Mouse (Mus musculus) layer of hippocampus, adult 2 months (tissue): ENCODE results near the gene Gcg. TPM values are rescaled to one million over a fixed set of nuclear protein-coding genes. Genes with fewer than 3 reads are reported as not detected.

Experiments used
- DNase-seq, 2 experiments: peaks; one replicate each; pipeline ENCODE4 v3.0.0; 2022; ENCODE audit warnings: low spot score in 2 of 2
- H3K27ac ChIP-seq: fragments of 200-600 bp; 2 replicates; pipeline ENCODE4 v1.8.1; 2022
- H3K4me3 ChIP-seq: fragments of 200-600 bp; 2 replicates; pipeline ENCODE4 v1.8.1; 2022; ENCODE audit warnings: mild to moderate bottlenecking
- CTCF ChIP-seq: fragments of 200-600 bp; conservative IDR thresholded peaks from 2 replicates; pipeline ENCODE4 v1.8.1; 2022; ENCODE audit warnings: antibody characterized with exemption, mild to moderate bottlenecking, moderate library complexity
- total RNA-seq, 2 experiments: library from RNA; stranded (reverse); gene quantifications; 2 replicates each; pipeline ENCODE4 v1.2.3; 2021

The Gcg gene
- total RNA-seq, 2 experiments from 2014 or later, result not detected

- no peak overlapping the region for H3K4me3 ChIP-seq
- DNase-seq, result no peak
- no peak for TF ChIP-seq CTCF
These were observed 29.4 kb downstream of the Gcg start for GRCm38 (mm10) chr2:62454033-62454432.

GRCm38 (mm10) chr2:62450364-62450763 is 33.1 kb downstream of the Gcg start:
- no peak for DNase-seq
- no peak for TF ChIP-seq CTCF
- no peak overlapping the region for H3K27ac ChIP-seq
- H3K4me3 ChIP-seq, result no peak overlapping the region

More at GRCm38 (mm10) chr2:62454033-62454432, 29.4 kb downstream of the Gcg start:
- no peak overlapping the region for H3K27ac ChIP-seq

- no peak for DNase-seq
- Histone ChIP-seq H3K27ac (no peak overlapping the region), H3K4me3 (no peak overlapping the region)
- TF ChIP-seq CTCF, result no peak
These were observed 33.6 kb downstream of the Gcg start for GRCm38 (mm10) chr2:62449692-62450346.

GRCm38 (mm10) chr2:62440802-62441544 is 42.5 kb downstream of the Gcg start:
- no peak for TF ChIP-seq CTCF
- Histone ChIP-seq H3K27ac (no peak overlapping the region), H3K4me3 (peak overlapping the region; percentile 8; the same call in 1 of the 2 replicates)
- DNase-seq, result no peak

GRCm38 (mm10) chr2:62440083-62440482 is 43.4 kb downstream of the Gcg start:
- no peak overlapping the region for H3K4me3 ChIP-seq
- no peak for DNase-seq
- no peak for TF ChIP-seq CTCF
- H3K27ac ChIP-seq, result no peak overlapping the region

- no peak for DNase-seq
- no peak for TF ChIP-seq CTCF
- H3K27ac ChIP-seq, result no peak overlapping the region
- H3K4me3 ChIP-seq, result no peak overlapping the region
These were observed 52.1 kb downstream of the Gcg start for GRCm38 (mm10) chr2:62431245-62431795.

GRCm38 (mm10) chr2:62425941-62426340 is 57.5 kb downstream of the Gcg start:
- DNase-seq, result no peak
- TF ChIP-seq CTCF, result no peak
- Histone ChIP-seq H3K27ac (no peak overlapping the region), H3K4me3 (no peak overlapping the region)

Other genes starting within 250 kb of the Gcg start
- under 1 TPM; 0.54 to 0.66 TPM for gene Dpp4, start 71.4 kb downstream of the Gcg start, total RNA-seq
- gene Fap, start 90.4 kb upstream of the Gcg start, total RNA-seq, result under 1 TPM; 0.74 to 0.88 TPM
- gene Ifih1, start 162.6 kb upstream of the Gcg start, total RNA-seq, result 1 to 10 TPM; 1.8 to 2.0 TPM
- gene Gca, start 180.6 kb upstream of the Gcg start, total RNA-seq, result 10 to 100 TPM; 13.5 to 15.3 TPM